Mouse (Mus musculus) megakaryocyte-erythroid progenitor cell, adult 5-6 weeks (primary cell): ENCODE measurements around the gene Ythdf1. TPM values are rescaled to one million over a fixed set of nuclear protein-coding genes. Genes with fewer than 3 reads are reported as not detected.

Experiments used
- ATAC-seq: replicated peaks from 2 replicates; pipeline ENCODE4 v1.8.0; 2016; ENCODE audit warnings: mild to moderate bottlenecking, inconsistent platforms; ENCODE audit not compliant: severe bottlenecking, poor library complexity, low FRiP score, low TSS enrichment
- total RNA-seq, 2 experiments: library from RNA; stranded (forward) in 1 of 2; stranded (reverse) in 1 of 2; fragments of 200-1000, 215-1000 nt in 1 of 2; fragments of >200 nt in 1 of 2; fragmentation: Nextera tagmentation in 1 of 2; gene quantifications; 2 replicates each; pipeline ENCODE4 v1.2.3; 2014 to 2017

Ythdf1 gene
- total RNA-seq, 2 experiments from 2014 or later: 26.4 to 67.4 TPM

- no peak for ATAC-seq
These were observed 30.2 kb downstream of the Ythdf1 start for GRCm38 (mm10) chr2:180890422-180891074.

DNA sequence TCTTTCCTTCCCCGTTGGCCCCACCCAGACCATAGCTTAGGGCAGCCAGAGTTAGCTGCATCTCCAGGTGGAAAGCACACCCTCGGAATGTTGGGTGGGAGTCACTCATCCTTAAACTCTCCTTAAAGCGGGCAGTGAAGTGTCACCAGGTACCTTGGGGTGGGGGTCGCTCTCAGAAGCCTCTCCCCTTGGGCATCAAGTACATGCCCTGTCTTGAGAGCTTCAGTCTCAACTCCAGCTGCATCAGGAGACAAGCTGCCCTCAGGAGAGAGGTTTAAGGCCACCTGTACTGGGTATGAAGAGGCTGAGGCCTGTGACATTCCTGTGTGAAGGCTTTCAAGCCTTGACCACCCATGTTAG, 30.8 kb downstream of the Ythdf1 start:
- ATAC-seq: no peak

- no peak for ATAC-seq
These were observed 31.4 kb downstream of the Ythdf1 start for GRCm38 (mm10) chr2:180889271-180889920.

GRCm38 (mm10) chr2:180885270-180885669, 35.5 kb downstream of the Ythdf1 start:
- no peak for ATAC-seq

- no peak for ATAC-seq
These were observed 39.5 kb downstream of the Ythdf1 start for GRCm38 (mm10) chr2:180881281-180881680.

GRCm38 (mm10) chr2:180879365-180880067, 41.2 kb downstream of the Ythdf1 start:
- ATAC-seq: no peak

- ATAC-seq: no peak
These were observed 50.7 kb downstream of the Ythdf1 start for GRCm38 (mm10) chr2:180870006-180870405.

DNA sequence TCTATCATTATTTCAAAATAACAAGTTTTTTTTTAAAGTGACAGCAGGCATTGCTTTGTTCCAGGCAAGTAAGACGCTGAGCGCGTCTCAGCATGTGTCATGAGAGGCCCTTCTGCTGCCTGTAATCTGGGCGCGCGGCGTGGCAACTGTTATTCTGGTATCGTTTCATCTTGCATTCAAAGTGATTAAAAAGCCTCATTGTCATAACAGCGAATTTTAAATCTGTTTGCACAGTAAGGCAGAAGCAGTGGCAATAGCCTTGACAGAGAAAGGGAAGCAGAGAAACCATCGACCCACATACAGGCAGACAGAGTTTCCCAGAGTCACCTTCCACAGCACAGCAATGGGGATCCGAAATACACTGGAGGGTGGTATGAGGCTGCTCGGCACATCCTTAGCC, 59.2 kb downstream of the Ythdf1 start:
- no peak for ATAC-seq

- ATAC-seq: no peak
These were observed 63.6 kb downstream of the Ythdf1 start for GRCm38 (mm10) chr2:180857121-180857520.

DNA sequence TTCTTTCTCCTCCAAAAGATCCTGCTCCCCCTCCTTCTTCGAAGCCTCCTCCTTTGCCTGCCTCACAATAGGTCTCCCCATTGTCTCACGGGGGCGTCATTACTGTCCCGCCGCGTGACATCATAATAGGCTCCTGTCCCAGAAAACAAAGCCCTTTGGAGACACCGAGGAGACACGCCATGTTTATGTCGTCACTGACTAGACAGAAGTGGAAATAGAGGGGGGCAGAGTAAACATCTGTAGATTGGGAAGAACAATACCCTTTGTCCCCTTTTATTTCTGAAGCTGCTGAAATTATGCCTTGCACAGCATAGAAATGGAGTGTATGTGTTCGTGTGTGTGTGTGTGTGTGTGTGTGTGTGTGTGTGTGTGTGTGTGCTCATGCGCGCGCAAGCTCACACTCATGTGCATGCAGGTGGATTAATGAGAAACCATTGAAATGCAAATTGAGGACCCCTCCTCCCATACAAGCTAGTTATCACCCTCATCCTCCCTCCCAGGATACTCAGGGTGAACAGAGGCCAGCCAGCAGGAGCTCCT, 65.7 kb downstream of the Ythdf1 start:
- no peak for ATAC-seq

Other genes starting within 250 kb of the Ythdf1 start
- 52.3 and 60.6 TPM in 2 replicates for gene Dido1, start 210.9 kb downstream of the Ythdf1 start, total RNA-seq (2014; fragmentation: Nextera tagmentation)
- gene Dido1, start 210.9 kb downstream of the Ythdf1 start, total RNA-seq (2017): 43.0 and 54.0 TPM in 2 replicates
- 88.4 and 102 TPM in 2 replicates for gene Gid8, start 210.8 kb downstream of the Ythdf1 start, total RNA-seq (2014; fragmentation: Nextera tagmentation)
- gene Gid8, start 210.8 kb downstream of the Ythdf1 start, total RNA-seq (2017): 124 and 144 TPM in 2 replicates
- 15.2 and 16.4 TPM in 2 replicates for gene Slc17a9, start 195.7 kb downstream of the Ythdf1 start, total RNA-seq (2014; fragmentation: Nextera tagmentation)
- 2.8 and 5.0 TPM in 2 replicates for gene Slc17a9, start 195.7 kb downstream of the Ythdf1 start, total RNA-seq (2017)
- not detected in 2 replicates for gene Bhlhe23, start 144.0 kb downstream of the Ythdf1 start, total RNA-seq (2014; fragmentation: Nextera tagmentation)
- gene Bhlhe23, start 144.0 kb downstream of the Ythdf1 start, total RNA-seq (2017): not detected in 2 replicates
- not detected in 2 replicates for gene Birc7, start 8.1 kb upstream of the Ythdf1 start, total RNA-seq (2014; fragmentation: Nextera tagmentation)
- gene Birc7, start 8.1 kb upstream of the Ythdf1 start, total RNA-seq (2017): not detected in 2 replicates
- not detected in 2 replicates for gene Nkain4, start 33.8 kb upstream of the Ythdf1 start, total RNA-seq (2014; fragmentation: Nextera tagmentation)
- gene Nkain4, start 33.8 kb upstream of the Ythdf1 start, total RNA-seq (2017): not detected in 2 replicates
- 35.0 and 41.9 TPM in 2 replicates for gene Arfgap1, start 46.3 kb upstream of the Ythdf1 start, total RNA-seq (2014; fragmentation: Nextera tagmentation)
- 27.1 and 32.0 TPM in 2 replicates for gene Arfgap1, start 46.3 kb upstream of the Ythdf1 start, total RNA-seq (2017)
- gene Col20a1, start 65.6 kb upstream of the Ythdf1 start, total RNA-seq (2014; fragmentation: Nextera tagmentation): 0.79 TPM in 1 of 2 replicates, not detected in the other
- gene Col20a1, start 65.6 kb upstream of the Ythdf1 start, total RNA-seq (2017): 0.38 and 0.42 TPM in 2 replicates
- gene Chrna4, start 122.6 kb upstream of the Ythdf1 start, total RNA-seq (2014; fragmentation: Nextera tagmentation): not detected in 2 replicates
- gene Chrna4, start 122.6 kb upstream of the Ythdf1 start, total RNA-seq (2017): not detected in 2 replicates
- gene Kcnq2, start 214.4 kb upstream of the Ythdf1 start, total RNA-seq (2014; fragmentation: Nextera tagmentation): not detected in 2 replicates
- not detected in 2 replicates for gene Kcnq2, start 214.4 kb upstream of the Ythdf1 start, total RNA-seq (2017)
- not detected in 2 replicates for gene Eef1a2, start 236.1 kb upstream of the Ythdf1 start, total RNA-seq (2014; fragmentation: Nextera tagmentation)
- not detected in 2 replicates for gene Eef1a2, start 236.1 kb upstream of the Ythdf1 start, total RNA-seq (2017)